Mouse (Mus musculus): ENCODE measurements around the gene Eif4enif1.

The Eif4enif1 gene

DNA sequence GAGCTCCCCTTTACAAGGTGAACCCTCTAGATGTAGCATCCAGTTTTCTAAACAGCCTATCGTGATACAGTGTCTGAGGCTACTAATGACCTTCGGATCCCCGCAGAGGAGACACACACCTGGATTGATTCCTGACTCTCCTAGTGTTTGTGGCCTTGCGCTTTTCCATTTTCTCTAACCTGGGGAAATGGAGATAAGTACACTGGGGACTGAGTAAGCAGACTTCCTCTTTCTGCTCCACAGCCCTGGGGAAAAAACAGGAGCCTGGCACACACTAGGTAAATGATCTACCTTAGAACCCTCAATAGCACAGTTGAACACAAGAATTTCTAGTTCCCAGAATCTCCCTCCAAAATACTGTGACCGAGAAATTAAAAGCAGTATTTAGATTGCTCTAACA, 85.7 kb downstream of the Eif4enif1 start:
- Histone ChIP-seq H3K4me3 (replicated peaks; ENCODE audit: low read length) (peak overlapping the region; percentile 90), H3K9me3 (ENCODE audit: low read length) (peaks cover 12% of the 10 kb centered on the region), H3K4me1 (replicated peaks; ENCODE audit: low read depth, low read length) (peaks cover 18% of the 10 kb centered on the region), H3K36me3 (ENCODE audit: insufficient read depth, low read length) (peaks cover 15% of the 10 kb centered on the region), H3K27me3 (ENCODE audit: insufficient read depth, low read length) (no peaks in the 10 kb centered on the region)
- TF ChIP-seq NANOG (IDR thresholded peaks at IDR 0.05; ENCODE audit: borderline replicate concordance, low read length) (no peak), CTCF (conservative IDR thresholded peaks at IDR 0.05; ENCODE audit: low read length) (no peak)

DNA sequence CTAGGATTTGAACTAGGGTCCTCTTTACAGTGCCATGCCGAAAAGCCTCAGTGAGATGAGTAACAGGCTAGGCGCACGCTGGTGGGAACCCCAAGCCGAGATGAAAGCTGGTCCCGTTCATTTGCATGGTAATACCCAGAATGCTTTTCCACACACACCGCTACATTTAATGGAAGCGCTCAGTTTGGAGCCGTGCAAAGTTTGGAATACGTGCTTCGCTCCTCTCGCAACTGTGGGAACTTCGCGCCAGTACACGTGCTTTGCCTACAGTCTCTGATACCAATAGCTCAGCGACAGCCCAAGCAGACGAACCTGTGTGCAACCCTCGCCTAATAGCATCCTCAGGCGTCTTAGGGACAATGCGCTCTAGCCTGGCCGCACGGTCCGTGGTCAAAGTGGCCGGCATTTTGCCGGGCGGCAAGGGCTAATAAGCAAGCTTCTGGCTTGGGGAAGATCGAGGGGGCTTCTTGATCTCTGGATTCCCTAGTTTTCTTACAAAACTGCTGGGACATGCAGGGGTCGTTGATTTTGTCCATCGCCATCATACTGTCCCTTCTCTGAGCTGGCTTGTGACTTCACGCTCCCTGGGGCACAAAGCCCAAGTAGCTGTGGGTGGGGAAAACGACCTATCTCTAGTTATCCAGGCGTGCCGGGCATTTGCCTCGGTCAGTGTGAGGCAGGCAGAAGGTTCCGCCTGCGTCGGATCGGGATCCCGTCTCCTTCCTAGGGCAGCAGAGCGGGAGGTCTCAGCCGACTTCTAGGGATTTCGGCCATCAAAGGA, 86.5 kb downstream of the Eif4enif1 start, which contains the start of gene Patz1:
TSS of gene Patz1 (plus strand) at position 354 of the 781 bp plus-strand sequence.
- Histone ChIP-seq H3K4me1 (replicated peaks; ENCODE audit: low read depth, low read length) (peaks cover 26% of the 10 kb centered on the region), H3K27me3 (ENCODE audit: insufficient read depth, low read length) (no peaks in the 10 kb centered on the region), H3K4me3 (replicated peaks; ENCODE audit: low read length) (peak within 1 kb of the TSS; percentile 94), H3K9me3 (ENCODE audit: low read length) (peaks cover 4% of the 10 kb centered on the region), H3K36me3 (ENCODE audit: insufficient read depth, low read length) (peaks cover 23% of the 10 kb centered on the region)
- no peak for TF ChIP-seq NANOG (IDR thresholded peaks at IDR 0.05; ENCODE audit: borderline replicate concordance, low read length)
- no peak for TF ChIP-seq POU5F1 (IDR thresholded peaks at IDR 0.05; ENCODE audit: borderline replicate concordance, low read length)
- no peak for TF ChIP-seq CTCF (conservative IDR thresholded peaks at IDR 0.05; ENCODE audit: low read length)

DNA sequence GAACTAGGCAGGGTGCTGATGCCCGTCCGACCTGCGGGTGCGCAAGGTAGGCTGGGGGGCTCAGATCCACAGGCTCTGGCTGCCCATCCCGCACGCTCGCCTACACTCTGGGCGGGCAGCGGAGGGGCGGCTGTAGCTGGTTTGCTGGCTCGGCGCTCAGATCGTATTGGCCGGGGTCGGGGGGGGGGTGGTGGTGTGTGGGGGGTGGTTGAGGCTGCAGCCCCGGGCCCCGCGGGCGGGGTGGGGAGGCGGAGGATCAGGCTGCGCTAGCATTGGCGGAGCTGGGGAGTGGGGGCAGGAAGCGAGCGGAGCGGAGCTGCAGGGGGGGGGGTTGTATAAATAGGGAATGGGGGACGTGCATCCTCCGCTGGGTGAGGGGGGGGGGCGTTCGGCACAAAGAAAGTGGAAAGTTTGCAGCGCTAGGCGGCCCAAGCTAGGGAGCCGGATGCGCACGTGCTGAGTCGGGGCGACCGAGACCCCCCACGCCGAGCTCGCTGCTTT, 87.2 kb downstream of the Eif4enif1 start:
- H3K36me3 ChIP-seq (ENCODE audit: insufficient read depth, low read length) = peaks cover 30% of the 10 kb centered on the region
- peaks cover 32% of the 10 kb centered on the region for H3K4me1 ChIP-seq (replicated peaks; ENCODE audit: low read depth, low read length)
- H3K9me3 ChIP-seq (ENCODE audit: low read length) = no peaks in the 10 kb centered on the region
- no peaks in the 10 kb centered on the region for H3K27me3 ChIP-seq (ENCODE audit: insufficient read depth, low read length)
- TF ChIP-seq NANOG (IDR thresholded peaks at IDR 0.05; ENCODE audit: borderline replicate concordance, low read length) = no peak
- TF ChIP-seq POU5F1 (IDR thresholded peaks at IDR 0.05; ENCODE audit: borderline replicate concordance, low read length) = no peak
- no peak for TF ChIP-seq CTCF (conservative IDR thresholded peaks at IDR 0.05; ENCODE audit: low read length)
- peak overlapping the region; percentile 94 for H3K4me3 ChIP-seq (replicated peaks; ENCODE audit: low read length)

DNA sequence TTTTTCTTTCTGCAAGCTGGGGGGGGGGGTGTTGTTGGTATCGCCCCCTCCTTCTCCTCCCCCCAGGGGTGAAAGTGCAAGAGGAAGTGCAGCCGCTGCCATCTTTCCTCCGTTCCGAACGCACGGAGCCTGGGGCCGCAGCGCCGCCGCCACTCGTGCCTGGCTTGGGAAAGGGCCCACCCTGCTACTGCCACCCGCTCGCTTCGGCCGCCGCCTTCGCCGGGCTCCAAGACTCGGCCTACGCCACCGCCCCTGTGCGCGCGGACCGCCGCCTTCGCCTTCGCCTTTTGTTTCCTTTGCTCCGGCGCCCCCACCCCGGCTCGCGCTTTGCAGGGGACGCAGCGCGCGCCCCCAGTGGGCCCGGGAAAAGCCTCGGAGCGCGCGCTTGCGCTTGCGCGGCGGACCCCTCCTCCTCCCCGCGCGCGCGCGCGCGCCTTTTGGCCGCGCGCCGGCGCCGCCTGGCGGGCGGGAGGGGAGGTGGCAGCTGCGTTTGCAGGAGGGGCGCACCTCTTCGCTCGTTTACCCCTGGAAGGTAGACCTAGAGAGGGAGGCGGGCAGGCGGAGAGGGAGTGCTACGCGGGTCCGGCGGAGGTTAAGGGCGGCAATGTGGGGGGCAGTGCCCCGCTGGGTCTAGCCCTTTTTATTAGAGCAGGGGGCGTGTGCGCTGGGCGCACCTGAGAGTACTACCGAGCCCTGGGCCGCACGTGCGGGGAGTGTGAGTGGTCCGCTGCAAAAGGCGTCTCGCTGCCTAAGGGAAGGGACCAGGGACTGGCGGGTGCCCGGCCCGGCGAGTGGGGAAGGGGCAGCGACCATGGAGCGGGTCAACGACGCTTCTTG, 87.8 kb downstream of the Eif4enif1 start:
- H3K4me1 ChIP-seq (replicated peaks; ENCODE audit: low read depth, low read length) = peaks cover 39% of the 10 kb centered on the region
- no peaks in the 10 kb centered on the region for H3K9me3 ChIP-seq (ENCODE audit: low read length)
- peaks cover 36% of the 10 kb centered on the region for H3K36me3 ChIP-seq (ENCODE audit: insufficient read depth, low read length)
- no peaks in the 10 kb centered on the region for H3K27me3 ChIP-seq (ENCODE audit: insufficient read depth, low read length)
- H3K4me3 ChIP-seq (replicated peaks; ENCODE audit: low read length) = peak overlapping the region; percentile 94
- no peak; the same call in 1 of the 2 replicates for TF ChIP-seq CTCF (conservative IDR thresholded peaks at IDR 0.05; ENCODE audit: low read length)
- no peak for TF ChIP-seq POU5F1 (IDR thresholded peaks at IDR 0.05; ENCODE audit: borderline replicate concordance, low read length)
- TF ChIP-seq NANOG (IDR thresholded peaks at IDR 0.05; ENCODE audit: borderline replicate concordance, low read length) = no peak

DNA sequence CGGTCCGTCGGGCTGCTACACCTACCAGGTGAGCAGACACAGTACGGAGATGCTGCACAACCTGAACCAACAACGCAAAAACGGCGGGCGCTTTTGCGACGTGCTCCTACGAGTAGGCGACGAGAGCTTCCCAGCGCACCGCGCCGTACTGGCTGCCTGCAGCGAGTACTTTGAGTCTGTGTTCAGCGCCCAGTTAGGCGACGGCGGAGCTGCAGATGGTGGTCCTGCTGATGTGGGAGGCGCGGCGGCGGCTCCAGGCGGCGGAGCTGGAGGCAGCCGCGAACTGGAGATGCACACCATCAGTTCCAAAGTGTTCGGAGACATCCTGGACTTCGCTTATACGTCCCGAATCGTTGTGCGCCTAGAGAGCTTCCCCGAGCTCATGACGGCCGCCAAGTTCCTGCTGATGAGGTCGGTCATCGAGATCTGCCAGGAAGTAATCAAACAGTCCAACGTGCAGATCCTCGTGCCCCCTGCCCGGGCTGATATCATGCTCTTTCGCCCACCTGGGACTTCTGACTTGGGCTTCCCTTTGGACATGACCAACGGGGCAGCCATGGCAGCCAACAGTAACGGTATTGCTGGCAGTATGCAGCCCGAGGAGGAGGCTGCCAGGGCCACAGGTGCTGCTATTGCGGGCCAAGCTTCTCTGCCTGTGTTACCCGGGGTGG, 88.6 kb downstream of the Eif4enif1 start:
- Histone ChIP-seq H3K4me1 (replicated peaks; ENCODE audit: low read depth, low read length) (peaks cover 47% of the 10 kb centered on the region), H3K27me3 (ENCODE audit: insufficient read depth, low read length) (no peaks in the 10 kb centered on the region), H3K4me3 (replicated peaks; ENCODE audit: low read length) (peak overlapping the region; percentile 94), H3K36me3 (ENCODE audit: insufficient read depth, low read length) (peaks cover 44% of the 10 kb centered on the region), H3K9me3 (ENCODE audit: low read length) (no peaks in the 10 kb centered on the region)
- TF ChIP-seq CTCF (conservative IDR thresholded peaks at IDR 0.05; ENCODE audit: low read length) = no peak
- no peak for TF ChIP-seq NANOG (IDR thresholded peaks at IDR 0.05; ENCODE audit: borderline replicate concordance, low read length)
- TF ChIP-seq POU5F1 (IDR thresholded peaks at IDR 0.05; ENCODE audit: borderline replicate concordance, low read length) = no peak

DNA sequence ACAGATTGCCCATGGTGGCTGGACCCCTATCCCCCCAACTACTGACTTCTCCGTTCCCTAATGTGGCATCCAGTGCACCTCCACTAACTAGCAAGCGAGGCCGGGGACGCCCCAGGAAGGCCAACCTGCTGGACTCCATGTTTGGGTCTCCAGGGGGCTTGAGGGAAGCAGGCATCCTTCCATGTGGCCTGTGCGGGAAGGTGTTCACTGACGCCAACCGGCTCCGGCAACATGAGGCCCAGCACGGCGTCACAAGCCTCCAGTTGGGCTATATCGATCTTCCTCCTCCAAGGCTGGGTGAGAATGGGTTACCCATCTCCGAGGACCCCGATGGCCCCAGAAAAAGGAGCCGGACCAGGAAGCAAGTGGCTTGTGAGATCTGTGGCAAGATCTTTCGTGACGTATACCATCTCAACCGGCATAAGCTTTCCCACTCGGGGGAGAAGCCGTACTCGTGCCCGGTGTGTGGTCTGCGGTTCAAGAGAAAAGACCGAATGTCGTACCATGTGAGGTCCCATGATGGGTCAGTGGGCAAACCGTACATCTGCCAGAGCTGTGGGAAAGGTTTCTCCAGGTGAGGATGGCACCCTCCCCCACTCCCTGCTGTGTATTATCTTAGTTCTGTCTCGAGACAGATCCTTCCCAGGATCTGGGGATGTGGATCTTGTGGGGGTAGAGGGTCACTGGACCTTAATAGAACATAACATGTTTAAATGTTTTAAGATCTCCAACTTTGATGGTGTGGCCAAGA, 89.3 kb downstream of the Eif4enif1 start:
- Histone ChIP-seq H3K9me3 (ENCODE audit: low read length) (no peaks in the 10 kb centered on the region), H3K4me1 (replicated peaks; ENCODE audit: low read depth, low read length) (peaks cover 54% of the 10 kb centered on the region), H3K27me3 (ENCODE audit: insufficient read depth, low read length) (no peaks in the 10 kb centered on the region), H3K4me3 (replicated peaks; ENCODE audit: low read length) (peak overlapping the region; percentile 94), H3K36me3 (ENCODE audit: insufficient read depth, low read length) (peaks cover 51% of the 10 kb centered on the region)
- TF ChIP-seq POU5F1 (IDR thresholded peaks at IDR 0.05; ENCODE audit: borderline replicate concordance, low read length) (no peak), NANOG (IDR thresholded peaks at IDR 0.05; ENCODE audit: borderline replicate concordance, low read length) (no peak), CTCF (conservative IDR thresholded peaks at IDR 0.05; ENCODE audit: low read length) (no peak)

DNA sequence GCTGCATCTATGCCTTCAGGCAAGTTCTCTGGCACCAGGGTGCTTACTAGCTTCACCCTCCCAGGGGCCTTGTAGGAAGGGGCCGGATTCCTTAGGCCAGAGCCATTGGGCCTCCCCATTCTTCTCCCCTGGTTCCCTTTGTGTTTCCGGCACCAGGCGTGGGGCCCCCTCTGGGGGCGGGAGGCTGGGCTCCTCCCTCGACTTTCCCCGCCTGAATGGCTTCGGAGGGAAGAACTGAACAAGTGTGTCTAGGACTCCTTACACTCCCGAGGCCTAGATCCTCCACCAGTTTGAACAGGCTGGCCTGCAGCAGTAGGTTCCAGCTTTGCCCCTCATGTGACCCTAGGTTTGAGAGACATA, 89.8 kb downstream of the Eif4enif1 start:
- Histone ChIP-seq H3K36me3 (ENCODE audit: insufficient read depth, low read length) (peaks cover 57% of the 10 kb centered on the region), H3K27me3 (ENCODE audit: insufficient read depth, low read length) (no peaks in the 10 kb centered on the region), H3K4me1 (replicated peaks; ENCODE audit: low read depth, low read length) (peaks cover 55% of the 10 kb centered on the region), H3K4me3 (replicated peaks; ENCODE audit: low read length) (peak overlapping the region; percentile 94), H3K9me3 (ENCODE audit: low read length) (no peaks in the 10 kb centered on the region)
- no peak for TF ChIP-seq POU5F1 (IDR thresholded peaks at IDR 0.05; ENCODE audit: borderline replicate concordance, low read length)
- TF ChIP-seq CTCF (conservative IDR thresholded peaks at IDR 0.05; ENCODE audit: low read length) = no peak
- TF ChIP-seq NANOG (IDR thresholded peaks at IDR 0.05; ENCODE audit: borderline replicate concordance, low read length) = no peak

All from E14TG2a.4 (cell line).